Mouse (Mus musculus) stomach, embryonic 16.5 days (tissue): ENCODE measurements around the gene 4833427G06Rik. TPM values are rescaled to one million over a fixed set of nuclear protein-coding genes. Genes with fewer than 3 reads are reported as not detected.

ENCODE experiments used
- ATAC-seq: fragments of 200-750 bp; cut with Nextera tagmentation; 2 replicates; pipeline ENCODE4 v1.8.0; 2017; ENCODE audit warnings: moderate number of reproducible peaks, moderate TSS enrichment; ENCODE audit not compliant: insufficient read depth, low FRiP score
- H3K27ac ChIP-seq: fragments of 300-500 bp; sonication (generic); 2 replicates; pipeline ENCODE4 v1.5.1; 2014; ENCODE audit warnings: low read length
- H3K27me3 ChIP-seq: fragments of 300-500 bp; sonication (generic); 2 replicates; pipeline ENCODE4 v1.6.1; 2014; ENCODE audit warnings: low read length, control low read depth, mixed read lengths; ENCODE audit not compliant: control insufficient read depth, insufficient read depth
- H3K36me3 ChIP-seq: fragments of 300-500 bp; sonication (generic); 2 replicates; pipeline ENCODE4 v1.6.1; 2014; ENCODE audit warnings: low read length; ENCODE audit not compliant: control insufficient read depth, insufficient read depth
- H3K4me1 ChIP-seq: fragments of 300-500 bp; sonication (generic); 2 replicates; pipeline ENCODE4 v1.6.1; 2014; ENCODE audit warnings: low read length, control low read depth, mixed read lengths; ENCODE audit not compliant: control insufficient read depth, insufficient read depth
- H3K4me2 ChIP-seq: fragments of 300-500 bp; sonication (generic); 2 replicates; pipeline ENCODE4 v1.6.1; 2014; ENCODE audit warnings: low read depth, low read length, mixed read lengths
- H3K4me3 ChIP-seq: fragments of 300-500 bp; sonication (generic); replicated peaks from 2 replicates; pipeline ENCODE4 v1.5.1; 2014; ENCODE audit warnings: mild to moderate bottlenecking, low read length
- H3K9ac ChIP-seq: fragments of 300-500 bp; sonication (generic); 2 replicates; pipeline ENCODE4 v1.6.1; 2014; ENCODE audit warnings: low read length
- H3K9me3 ChIP-seq: fragments of 300-500 bp; sonication (generic); replicated peaks from 2 replicates; pipeline ENCODE4 v1.6.1; 2016; ENCODE audit warnings: low read length, control low read depth; ENCODE audit not compliant: control insufficient read depth
- WGBS: fragments of 180-500 bp; shearing (Covaris S2); extraction: QIAGEN DNeasy Blood & Tissue Kit; methylation state at CpG from one replicate; pipeline ENCODE4 v1.1.7; 2014; 5-methylcytosine and 5-hydroxymethylcytosine counted together
- polyA plus RNA-seq: library from polyadenylated mRNA; unstranded; fragments of >200 nt; fragmentation: Nextera tagmentation; extraction: Ambion mirVana; gene quantifications from 2 replicates; pipeline ENCODE4 v1.2.1, GENCODE M21; 2015

Gene 4833427G06Rik
- polyA plus RNA-seq, 1 experiment from 2014 or later = not detected

- WGBS = 79% methylated on average over 4 of the region's 4 CpGs
- Histone ChIP-seq H3K9me3 (no peaks in the 10 kb centered on the region), H3K4me3 (no peak overlapping the region), H3K4me2 (no peak overlapping the region), H3K4me1 (no peaks in the 10 kb centered on the region), H3K27ac (no peak overlapping the region), H3K36me3 (no peaks in the 10 kb centered on the region), H3K9ac (no peak overlapping the region), H3K27me3 (no peaks in the 10 kb centered on the region)
- no peak for ATAC-seq
Measured at GRCm38 (mm10) chr9:51137432-51137831, 35.6 kb upstream of the 4833427G06Rik start.

- Histone ChIP-seq H3K27me3 (no peaks in the 10 kb centered on the region), H3K4me1 (no peaks in the 10 kb centered on the region), H3K4me2 (no peak overlapping the region), H3K27ac (no peak overlapping the region), H3K9ac (no peak overlapping the region), H3K9me3 (no peaks in the 10 kb centered on the region), H3K36me3 (no peaks in the 10 kb centered on the region), H3K4me3 (no peak overlapping the region)
- ATAC-seq = no peak
- 65% methylated on average over 3 of the region's 3 CpGs for WGBS
Measured at GRCm38 (mm10) chr9:51136985-51137384, 35.1 kb upstream of the 4833427G06Rik start.

GRCm38 (mm10) chr9:51114767-51115166, 12.9 kb upstream of the 4833427G06Rik start:
- Histone ChIP-seq H3K9me3 (no peaks in the 10 kb centered on the region), H3K4me3 (no peak overlapping the region), H3K27ac (no peak overlapping the region), H3K4me2 (no peak overlapping the region), H3K36me3 (no peaks in the 10 kb centered on the region), H3K4me1 (no peaks in the 10 kb centered on the region), H3K27me3 (no peaks in the 10 kb centered on the region), H3K9ac (no peak overlapping the region)
- 73% methylated on average over 4 of the region's 4 CpGs for WGBS
- ATAC-seq = no peak

- H3K4me3 ChIP-seq = no peak overlapping the region
- H3K27me3 ChIP-seq = no peaks in the 10 kb centered on the region
- 0 out of 2 replicates have a peak, but pooled peaks cover 5% of the 10 kb centered on the region for H3K4me1 ChIP-seq
- H3K36me3 ChIP-seq = no peaks in the 10 kb centered on the region
- no peak overlapping the region for H3K27ac ChIP-seq
- no peak overlapping the region for H3K9ac ChIP-seq
- no peak for ATAC-seq
- no peaks in the 10 kb centered on the region for H3K9me3 ChIP-seq
- 65% methylated on average over 2 of the region's 2 CpGs for WGBS
- H3K4me2 ChIP-seq = no peak overlapping the region
Measured at GRCm38 (mm10) chr9:51105751-51106150, 3.9 kb upstream of the 4833427G06Rik start.

GRCm38 (mm10) chr9:51103808-51104514, 2.1 kb upstream of the 4833427G06Rik start:
- no peaks in the 10 kb centered on the region for H3K36me3 ChIP-seq
- peak overlapping the region; percentile 78 for H3K9ac ChIP-seq
- peak overlapping the region; percentile 60 for H3K4me3 ChIP-seq
- peak overlapping the region; percentile 99 for H3K4me2 ChIP-seq
- H3K27me3 ChIP-seq = no peaks in the 10 kb centered on the region
- 13% methylated on average over 30 of the region's 30 CpGs for WGBS
- peak; percentile 62; the same call in 1 of the 2 replicates for ATAC-seq
- no peak overlapping the region for H3K27ac ChIP-seq
- H3K9me3 ChIP-seq = no peaks in the 10 kb centered on the region
- 0 out of 2 replicates have a peak, but pooled peaks cover 5% of the 10 kb centered on the region for H3K4me1 ChIP-seq

- H3K27me3 ChIP-seq = no peaks in the 10 kb centered on the region
- no peaks in the 10 kb centered on the region for H3K36me3 ChIP-seq
- peak overlapping the region; percentile 78 for H3K9ac ChIP-seq
- H3K27ac ChIP-seq = no peak overlapping the region
- WGBS = 3% methylated on average over 43 of the region's 44 CpGs
- ATAC-seq = peak; percentile 58; the same call in 1 of the 2 replicates
- 0 out of 2 replicates have a peak, but pooled peaks cover 5% of the 10 kb centered on the region for H3K4me1 ChIP-seq
- no peaks in the 10 kb centered on the region for H3K9me3 ChIP-seq
- H3K4me3 ChIP-seq = peak overlapping the region; percentile 60
- peak overlapping the region; percentile 99 for H3K4me2 ChIP-seq
Measured at GRCm38 (mm10) chr9:51102963-51103807, 1.3 kb upstream of the 4833427G06Rik start.

GRCm38 (mm10) chr9:51096306-51096705, 5.6 kb downstream of the 4833427G06Rik start:
- Histone ChIP-seq H3K27me3 (no peaks in the 10 kb centered on the region), H3K9me3 (no peaks in the 10 kb centered on the region), H3K4me3 (no peak overlapping the region), H3K36me3 (no peaks in the 10 kb centered on the region), H3K4me1 (no peaks in the 10 kb centered on the region), H3K9ac (no peak overlapping the region), H3K4me2 (no peak overlapping the region), H3K27ac (no peak overlapping the region)
- no peak for ATAC-seq
- 43% methylated on average over 2 of the region's 2 CpGs for WGBS

GRCm38 (mm10) chr9:51093697-51094096, 8.2 kb downstream of the 4833427G06Rik start:
- H3K4me1 ChIP-seq = no peaks in the 10 kb centered on the region
- H3K27me3 ChIP-seq = no peaks in the 10 kb centered on the region
- H3K27ac ChIP-seq = no peak overlapping the region
- H3K36me3 ChIP-seq = no peaks in the 10 kb centered on the region
- WGBS = 57% methylated on average over 5 of the region's 5 CpGs
- H3K9me3 ChIP-seq = no peaks in the 10 kb centered on the region
- no peak overlapping the region for H3K4me3 ChIP-seq
- no peak overlapping the region for H3K9ac ChIP-seq
- ATAC-seq = no peak
- H3K4me2 ChIP-seq = no peak overlapping the region

GRCm38 (mm10) chr9:51081614-51082013, 20.3 kb downstream of the 4833427G06Rik start:
- H3K27ac ChIP-seq = no peak overlapping the region
- no peaks in the 10 kb centered on the region for H3K36me3 ChIP-seq
- H3K4me3 ChIP-seq = no peak overlapping the region
- peaks cover 5% of the 10 kb centered on the region for H3K4me1 ChIP-seq
- WGBS = 87% methylated on average over 5 of the region's 5 CpGs
- H3K9ac ChIP-seq = no peak overlapping the region
- H3K9me3 ChIP-seq = no peaks in the 10 kb centered on the region
- no peak for ATAC-seq
- no peak overlapping the region for H3K4me2 ChIP-seq
- no peaks in the 10 kb centered on the region for H3K27me3 ChIP-seq
